Mouse (Mus musculus) lung, postnatal 0 days (tissue): ENCODE data around the gene Nt5c3b.

Source experiments
- CTCF ChIP-seq: IDR thresholded peaks from 2 replicates; pipeline ENCODE4 v1.5.1; 2016; ENCODE audit warnings: antibody characterized with exemption, mild to moderate bottlenecking
- EP300 ChIP-seq: IDR thresholded peaks from 2 replicates; pipeline ENCODE4 v1.6.1; 2016; ENCODE audit warnings: antibody characterized with exemption, mild to moderate bottlenecking, control low read depth

GRCm38 (mm10) chr11:100423836-100424235 lies 17.8 kb downstream of the Nt5c3b start:
- TF ChIP-seq CTCF (no peak), EP300 (no peak)
